Mouse (Mus musculus): ENCODE results near the gene Dlx3. TPM values are rescaled to one million over a fixed set of nuclear protein-coding genes. Genes with fewer than 3 reads are reported as not detected.

Gene Dlx3
- polyA plus RNA-seq, 2 experiments, result 8.3 to 14.3 TPM

- Histone ChIP-seq H3K27me3 (ENCODE audit: control insufficient read depth, insufficient read depth, low read length) (peaks cover 78% of the 10 kb centered on the region), H3K36me3 (ENCODE audit: control insufficient read depth, insufficient read depth, low read length) (no peaks in the 10 kb centered on the region), H3K4me3 (replicated peaks; ENCODE audit: low read length) (no peak overlapping the region), H3K4me2 (replicated peaks; ENCODE audit: low read depth, low read length, severe bottlenecking) (no peak overlapping the region), H3K27ac (replicated peaks; ENCODE audit: low read depth, low read length) (no peak overlapping the region), H3K9me3 (ENCODE audit: control insufficient read depth, low read length) (no peaks in the 10 kb centered on the region), H3K4me1 (ENCODE audit: control insufficient read depth, insufficient read depth, low read length) (peaks cover 18% of the 10 kb centered on the region), H3K9ac (ENCODE audit: low read depth, low read length, severe bottlenecking) (no peak overlapping the region)
- 49% methylated on average over 5 of the region's 5 CpGs for WGBS
- TF ChIP-seq POLR2A (IDR thresholded peaks at IDR 0.05; ENCODE audit: borderline replicate concordance, extremely low read depth, insufficient read depth, insufficient read length), result no peak
- DNase-seq (ENCODE audit: low spot score) (no peak), ATAC-seq (ENCODE audit: low FRiP score, low read depth) (no peak)
Observed at GRCm38 (mm10) chr11:95139871-95140270, 20.0 kb downstream of the Dlx3 start.

- Histone ChIP-seq H3K27me3 (ENCODE audit: control insufficient read depth, insufficient read depth, low read length) (peaks cover 97% of the 10 kb centered on the region), H3K4me1 (ENCODE audit: control insufficient read depth, insufficient read depth, low read length) (peaks cover 29% of the 10 kb centered on the region), H3K9me3 (ENCODE audit: control insufficient read depth, low read length) (no peaks in the 10 kb centered on the region), H3K36me3 (ENCODE audit: control insufficient read depth, insufficient read depth, low read length) (no peaks in the 10 kb centered on the region), H3K9ac (ENCODE audit: low read depth, low read length, severe bottlenecking) (no peak overlapping the region), H3K4me3 (replicated peaks; ENCODE audit: low read length) (no peak overlapping the region), H3K27ac (replicated peaks; ENCODE audit: low read depth, low read length) (no peak overlapping the region), H3K4me2 (replicated peaks; ENCODE audit: low read depth, low read length, severe bottlenecking) (no peak overlapping the region)
- ATAC-seq (ENCODE audit: low FRiP score, low read depth) (no peak), DNase-seq (ENCODE audit: low spot score) (no peak)
- WGBS, result 18% methylated on average over 10 of the region's 10 CpGs
- no peak for TF ChIP-seq POLR2A (IDR thresholded peaks at IDR 0.05; ENCODE audit: borderline replicate concordance, extremely low read depth, insufficient read depth, insufficient read length)
Observed at GRCm38 (mm10) chr11:95142258-95142657, 22.3 kb downstream of the Dlx3 start.

GRCm38 (mm10) chr11:95142980-95143575 lies 23.2 kb downstream of the Dlx3 start:
- no peak for TF ChIP-seq POLR2A (IDR thresholded peaks at IDR 0.05; ENCODE audit: borderline replicate concordance, extremely low read depth, insufficient read depth, insufficient read length)
- Histone ChIP-seq H3K27ac (replicated peaks; ENCODE audit: low read depth, low read length) (no peak overlapping the region), H3K4me2 (replicated peaks; ENCODE audit: low read depth, low read length, severe bottlenecking) (peak overlapping the region; percentile 31), H3K9me3 (ENCODE audit: control insufficient read depth, low read length) (no peaks in the 10 kb centered on the region), H3K9ac (ENCODE audit: low read depth, low read length, severe bottlenecking) (no peak overlapping the region), H3K4me3 (replicated peaks; ENCODE audit: low read length) (peak overlapping the region; percentile 24), H3K4me1 (ENCODE audit: control insufficient read depth, insufficient read depth, low read length) (peaks cover 29% of the 10 kb centered on the region), H3K36me3 (ENCODE audit: control insufficient read depth, insufficient read depth, low read length) (no peaks in the 10 kb centered on the region), H3K27me3 (ENCODE audit: control insufficient read depth, insufficient read depth, low read length) (peaks cover 99% of the 10 kb centered on the region)
- no peak for ATAC-seq (ENCODE audit: low FRiP score, low read depth)
- peak; percentile 38 for DNase-seq (ENCODE audit: low spot score)
- WGBS, result 3% methylated on average over 39 of the region's 39 CpGs

GRCm38 (mm10) chr11:95143663-95144062 lies 23.7 kb downstream of the Dlx3 start:
- H3K27ac ChIP-seq (replicated peaks; ENCODE audit: low read depth, low read length), result no peak overlapping the region
- no peak for DNase-seq (ENCODE audit: low spot score)
- H3K27me3 ChIP-seq (ENCODE audit: control insufficient read depth, insufficient read depth, low read length), result peaks cover 99% of the 10 kb centered on the region
- H3K4me2 ChIP-seq (replicated peaks; ENCODE audit: low read depth, low read length, severe bottlenecking), result no peak overlapping the region
- H3K36me3 ChIP-seq (ENCODE audit: control insufficient read depth, insufficient read depth, low read length), result no peaks in the 10 kb centered on the region
- H3K9ac ChIP-seq (ENCODE audit: low read depth, low read length, severe bottlenecking), result no peak overlapping the region
- no peaks in the 10 kb centered on the region for H3K9me3 ChIP-seq (ENCODE audit: control insufficient read depth, low read length)
- 9% methylated on average over 4 of the region's 4 CpGs for WGBS
- H3K4me1 ChIP-seq (ENCODE audit: control insufficient read depth, insufficient read depth, low read length), result peaks cover 27% of the 10 kb centered on the region
- no peak for ATAC-seq (ENCODE audit: low FRiP score, low read depth)
- no peak overlapping the region for H3K4me3 ChIP-seq (replicated peaks; ENCODE audit: low read length)
- TF ChIP-seq POLR2A (IDR thresholded peaks at IDR 0.05; ENCODE audit: borderline replicate concordance, extremely low read depth, insufficient read depth, insufficient read length), result no peak

- ATAC-seq (ENCODE audit: low FRiP score, low read depth) (no peak), DNase-seq (ENCODE audit: low spot score) (no peak)
- Histone ChIP-seq H3K9me3 (ENCODE audit: control insufficient read depth, low read length) (no peaks in the 10 kb centered on the region), H3K9ac (ENCODE audit: low read depth, low read length, severe bottlenecking) (no peak overlapping the region), H3K4me3 (replicated peaks; ENCODE audit: low read length) (peak overlapping the region; percentile 40), H3K27me3 (ENCODE audit: control insufficient read depth, insufficient read depth, low read length) (peaks cover 100% of the 10 kb centered on the region), H3K4me2 (replicated peaks; ENCODE audit: low read depth, low read length, severe bottlenecking) (peak overlapping the region; percentile 77), H3K27ac (replicated peaks; ENCODE audit: low read depth, low read length) (no peak overlapping the region), H3K4me1 (ENCODE audit: control insufficient read depth, insufficient read depth, low read length) (peaks cover 25% of the 10 kb centered on the region), H3K36me3 (ENCODE audit: control insufficient read depth, insufficient read depth, low read length) (no peaks in the 10 kb centered on the region)
- TF ChIP-seq POLR2A (IDR thresholded peaks at IDR 0.05; ENCODE audit: borderline replicate concordance, extremely low read depth, insufficient read depth, insufficient read length), result no peak
- WGBS, result 12% methylated on average over 9 of the region's 9 CpGs
Observed at GRCm38 (mm10) chr11:95144091-95144945, 24.4 kb downstream of the Dlx3 start.

Measured in limb, embryonic 14.5 days (tissue).